Mouse (Mus musculus): ENCODE data around the gene Gsc2. TPM values are rescaled to one million over a fixed set of nuclear protein-coding genes. Genes with fewer than 3 reads are reported as not detected.
A peak's percentile ranks its signal among the peaks of the same experiment; 100 is the strongest.

The Gsc2 gene
- total RNA-seq, 2 experiments from 2014 or later = not detected

GRCm38 (mm10) chr16:17927351-17928082, 12.7 kb upstream of the Gsc2 start:
- peak; percentile 44 for DNase-seq
- intact Hi-C loops (cut with DNase I) = loop anchor here (10.0 kb wide), 1 partner anchor 287 kb away; the partner anchor contains the start of gene Ccdc188

- peak; percentile 46 for DNase-seq
- intact Hi-C loops (cut with DNase I) = loop anchor here (5.0 to 10.0 kb wide), 2 partner anchors 125 to 293 kb away; partner anchors contain the start of gene Ccdc188
Measured at GRCm38 (mm10) chr16:17922163-17922538, 7.3 kb upstream of the Gsc2 start.

GRCm38 (mm10) chr16:17921325-17922162, 6.7 kb upstream of the Gsc2 start:
- intact Hi-C loops (cut with DNase I) = loop anchor here (5.0 to 10.0 kb wide), 2 partner anchors 126 to 293 kb away; partner anchors contain the start of gene Ccdc188
- peak; percentile 98 for DNase-seq

GRCm38 (mm10) chr16:17920586-17920985, 5.7 kb upstream of the Gsc2 start:
- no peak for DNase-seq
- intact Hi-C loops (cut with DNase I) = loop anchor here (5.0 to 10.0 kb wide), 2 partner anchors 127 to 294 kb away; partner anchors contain the start of gene Ccdc188

GRCm38 (mm10) chr16:17911052-17911595, 3.7 kb downstream of the Gsc2 start, which contains the start of gene Ess2:
Gene Ess2 (minus strand): TSS chr16:17911348.
- DNase-seq = peak; percentile 89
- intact Hi-C loops (cut with DNase I) = no loop called here

GRCm38 (mm10) chr16:17898462-17898861, 16.4 kb downstream of the Gsc2 start, which contains the start of the genes Dgcr2 and Tssk2:
Gene Dgcr2 (minus strand): TSS chr16:17898562.
Gene Tssk2 (plus strand): TSS chr16:17898637.
- DNase-seq = no peak

GRCm38 (mm10) chr16:17896091-17896490, 18.8 kb downstream of the Gsc2 start:
- DNase-seq = no peak
- intact Hi-C loops (cut with DNase I) = no loop called here

More at GRCm38 (mm10) chr16:17898462-17898861, 16.4 kb downstream of the Gsc2 start, which contains the start of the genes Dgcr2 and Tssk2:
- intact Hi-C loops (cut with DNase I) = no loop called here

GRCm38 (mm10) chr16:17893923-17894322, 20.9 kb downstream of the Gsc2 start, which contains the start of gene Tssk1:
Gene Tssk1 (plus strand): TSS chr16:17894223.
- no peak for DNase-seq
- intact Hi-C loops (cut with DNase I) = no loop called here

- peak; percentile 71 for DNase-seq
- intact Hi-C loops (cut with DNase I) = no loop called here
Measured at GRCm38 (mm10) chr16:17892606-17893005, 22.3 kb downstream of the Gsc2 start.

GRCm38 (mm10) chr16:17891567-17891959, 23.3 kb downstream of the Gsc2 start, which contains the start of gene Gm20518:
Gene Gm20518 (minus strand): TSS chr16:17891671.
- intact Hi-C loops (cut with DNase I) = no loop called here
- peak; percentile 100 for DNase-seq

GRCm38 (mm10) chr16:17890917-17891566, 23.8 kb downstream of the Gsc2 start:
- peak; percentile 95 for DNase-seq
- intact Hi-C loops (cut with DNase I) = no loop called here

- intact Hi-C loops (cut with DNase I) = no loop called here
- no peak for DNase-seq
Measured at GRCm38 (mm10) chr16:17890342-17890727, 24.5 kb downstream of the Gsc2 start.

- DNase-seq = no peak
- intact Hi-C loops (cut with DNase I) = no loop called here
Measured at GRCm38 (mm10) chr16:17889689-17890341, 25.0 kb downstream of the Gsc2 start.

- intact Hi-C loops (cut with DNase I) = no loop called here
- no peak for DNase-seq
Measured at GRCm38 (mm10) chr16:17884116-17884515, 30.7 kb downstream of the Gsc2 start.

- intact Hi-C loops (cut with DNase I) = no loop called here
- no peak for DNase-seq
Measured at GRCm38 (mm10) chr16:17882196-17882595, 32.7 kb downstream of the Gsc2 start.

GRCm38 (mm10) chr16:17879571-17879970, 35.3 kb downstream of the Gsc2 start:
- DNase-seq = no peak
- intact Hi-C loops (cut with DNase I) = no loop called here

GRCm38 (mm10) chr16:17876096-17876495, 38.8 kb downstream of the Gsc2 start:
- intact Hi-C loops (cut with DNase I) = no loop called here
- DNase-seq = no peak

GRCm38 (mm10) chr16:17875174-17875573, 39.7 kb downstream of the Gsc2 start:
- intact Hi-C loops (cut with DNase I) = no loop called here
- no peak for DNase-seq

GRCm38 (mm10) chr16:17872995-17873394, 41.9 kb downstream of the Gsc2 start:
- no peak for DNase-seq

GRCm38 (mm10) chr16:17871248-17871647, 43.6 kb downstream of the Gsc2 start:
- no peak for DNase-seq
- intact Hi-C loops (cut with DNase I) = no loop called here

More at GRCm38 (mm10) chr16:17872995-17873394, 41.9 kb downstream of the Gsc2 start:
- intact Hi-C loops (cut with DNase I) = no loop called here

Data from left cerebral cortex, postnatal 4 days (tissue).